Mouse (Mus musculus): ENCODE results near the gene Jph2.

Jph2 gene

DNA sequence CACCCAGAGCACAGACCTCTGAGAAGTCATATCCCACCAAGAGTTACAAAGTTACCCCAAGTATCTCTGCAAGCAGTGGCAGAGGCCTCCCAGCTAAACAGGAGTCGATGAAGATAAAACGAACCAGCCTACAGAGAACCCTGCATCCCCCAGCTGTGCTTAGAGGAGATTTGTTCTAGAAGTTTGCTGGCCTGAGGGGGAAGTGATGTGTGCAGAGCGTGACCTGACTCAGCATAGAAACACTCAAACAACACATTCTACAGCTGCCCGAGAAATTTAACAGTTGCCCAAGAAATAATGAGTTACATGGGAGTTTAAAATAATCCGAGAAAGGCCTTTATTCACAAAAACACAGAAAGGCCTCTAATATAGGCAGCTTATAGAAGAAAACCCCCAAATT lies 39.1 kb downstream of the Jph2 start:
- DNase-seq, result no peak

DNA sequence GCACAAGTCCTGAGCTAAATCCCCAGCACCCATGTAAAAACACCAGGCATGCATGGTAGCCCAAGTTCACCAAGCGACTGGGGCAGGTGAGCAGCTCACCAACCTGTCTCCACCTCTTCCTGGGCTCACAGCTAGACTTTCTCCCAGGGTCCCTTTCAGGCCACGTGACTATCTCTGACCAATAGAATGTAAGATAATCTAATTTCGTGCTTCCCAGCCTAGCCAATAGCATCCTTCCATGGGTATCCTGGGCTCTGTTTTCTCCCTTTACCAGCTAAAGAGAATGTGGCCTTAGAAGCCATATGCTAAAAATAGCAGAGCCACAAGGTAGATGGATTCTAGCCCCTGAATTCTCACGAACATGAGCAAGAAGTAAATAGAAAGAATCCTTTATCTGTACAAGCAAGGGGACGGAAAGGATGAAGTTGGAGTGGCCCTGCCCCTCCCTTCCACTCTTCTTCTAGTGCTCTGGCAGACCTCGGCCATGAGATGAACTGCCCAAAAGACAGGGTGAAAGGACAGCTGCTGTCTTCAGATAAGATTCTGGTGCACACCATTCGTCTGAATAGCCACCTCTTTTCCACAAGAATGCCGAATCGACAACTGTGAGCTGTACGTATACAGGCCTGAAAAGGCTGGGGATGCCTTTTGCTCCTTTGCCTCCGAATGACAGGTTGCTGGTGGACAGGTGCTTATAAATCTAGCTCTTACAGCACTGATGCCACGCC lies 41.5 kb downstream of the Jph2 start:
- no peak for DNase-seq

DNA sequence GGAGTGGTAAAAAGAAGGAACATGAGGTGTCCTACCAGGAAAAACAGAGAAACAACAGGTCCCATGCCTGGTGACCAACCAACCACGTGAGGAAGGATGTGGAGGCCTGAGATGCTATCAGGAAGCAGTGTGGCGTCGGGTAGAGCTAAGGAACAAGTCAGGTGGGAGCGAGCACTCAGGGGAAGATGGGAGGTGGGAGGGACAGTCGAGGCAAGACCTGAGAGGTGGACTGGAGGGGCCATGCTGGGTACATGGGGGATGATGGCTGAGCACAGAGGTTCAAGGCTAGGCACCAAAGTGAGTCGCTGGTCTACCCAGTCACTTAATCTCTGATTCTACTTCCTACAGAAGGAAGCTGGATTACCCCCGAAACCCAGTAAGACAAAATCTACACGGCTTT lies 42.1 kb downstream of the Jph2 start:
- DNase-seq, result no peak

DNA sequence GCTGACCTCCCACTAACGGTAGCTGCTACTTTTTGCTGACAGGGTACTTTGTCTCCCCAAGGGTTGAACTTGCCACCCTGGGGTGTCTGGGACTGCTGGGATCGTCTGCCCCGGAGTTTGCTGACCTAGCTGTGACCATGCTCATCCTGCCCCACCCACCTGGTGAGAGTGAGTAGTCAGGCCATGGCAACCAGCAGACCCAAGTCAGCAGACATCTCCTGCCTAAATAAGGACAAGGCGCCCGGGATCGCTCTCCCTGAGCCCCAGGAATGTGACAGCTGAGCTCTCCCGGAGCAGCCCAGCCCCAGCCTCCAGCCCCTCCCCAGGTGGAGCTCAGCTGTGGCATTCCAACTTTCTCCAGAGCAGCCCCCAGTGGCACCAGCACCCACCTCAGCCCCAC lies 44.1 kb downstream of the Jph2 start:
- DNase-seq, result no peak

DNA sequence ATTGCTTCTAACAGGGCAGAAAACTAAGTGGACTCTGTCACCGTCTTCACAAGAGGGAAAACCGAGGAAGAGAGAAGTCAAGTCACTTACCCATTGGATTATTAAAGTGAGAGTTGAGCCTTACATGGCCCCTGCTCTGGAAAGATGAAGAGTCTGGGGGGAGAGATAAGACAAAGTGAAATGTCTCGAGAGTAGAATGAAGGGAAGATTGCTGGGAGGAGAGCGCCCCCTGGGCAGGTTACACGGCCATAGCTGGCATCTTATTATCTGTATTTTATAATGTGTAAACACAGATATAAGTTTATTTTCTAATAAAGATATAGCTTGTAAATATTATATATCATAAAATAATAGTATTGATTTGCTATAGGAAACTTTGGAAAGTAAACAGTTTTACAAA lies 47.4 kb downstream of the Jph2 start:
- no peak for DNase-seq

DNA sequence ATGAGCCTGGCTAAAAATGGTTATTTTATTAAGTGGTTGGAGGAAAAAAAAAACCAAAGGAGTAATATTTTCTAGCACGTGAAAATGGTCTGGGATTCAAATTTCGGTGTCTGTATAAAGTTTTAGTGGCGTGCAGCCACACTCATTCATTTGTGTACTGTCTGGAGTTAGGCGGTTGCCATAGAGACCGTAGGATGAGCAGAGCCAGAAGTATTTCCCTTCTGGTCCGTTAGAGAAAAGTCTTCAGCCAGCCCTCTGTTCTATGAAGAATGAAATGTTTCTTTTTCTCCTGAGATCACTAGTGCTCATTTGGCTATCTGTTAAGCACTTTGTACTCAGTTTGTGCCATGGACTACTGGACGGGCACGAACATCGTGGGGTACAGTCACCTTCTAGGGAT lies 48.4 kb downstream of the Jph2 start:
- no peak for DNase-seq

DNA sequence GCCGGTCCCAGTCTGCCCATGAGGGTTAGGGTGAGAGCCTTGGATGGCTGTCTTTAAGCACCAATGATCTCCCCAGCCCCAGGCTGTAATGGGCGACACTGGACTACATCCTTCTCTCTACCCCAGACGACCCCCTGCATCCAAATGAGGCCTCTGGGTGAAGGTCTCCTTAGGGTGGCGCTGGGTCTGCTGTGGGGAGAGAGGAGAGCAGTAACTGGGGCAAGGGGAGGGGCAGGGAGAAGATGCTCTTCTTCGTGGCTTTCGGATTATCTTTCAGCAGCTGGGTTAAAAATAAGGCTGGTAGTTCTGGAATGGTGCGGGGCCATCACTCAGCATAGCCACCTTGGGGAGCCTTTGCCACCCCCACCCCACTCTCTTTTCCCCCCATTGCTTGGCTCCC lies 49.1 kb downstream of the Jph2 start:
- DNase-seq, result no peak

DNA sequence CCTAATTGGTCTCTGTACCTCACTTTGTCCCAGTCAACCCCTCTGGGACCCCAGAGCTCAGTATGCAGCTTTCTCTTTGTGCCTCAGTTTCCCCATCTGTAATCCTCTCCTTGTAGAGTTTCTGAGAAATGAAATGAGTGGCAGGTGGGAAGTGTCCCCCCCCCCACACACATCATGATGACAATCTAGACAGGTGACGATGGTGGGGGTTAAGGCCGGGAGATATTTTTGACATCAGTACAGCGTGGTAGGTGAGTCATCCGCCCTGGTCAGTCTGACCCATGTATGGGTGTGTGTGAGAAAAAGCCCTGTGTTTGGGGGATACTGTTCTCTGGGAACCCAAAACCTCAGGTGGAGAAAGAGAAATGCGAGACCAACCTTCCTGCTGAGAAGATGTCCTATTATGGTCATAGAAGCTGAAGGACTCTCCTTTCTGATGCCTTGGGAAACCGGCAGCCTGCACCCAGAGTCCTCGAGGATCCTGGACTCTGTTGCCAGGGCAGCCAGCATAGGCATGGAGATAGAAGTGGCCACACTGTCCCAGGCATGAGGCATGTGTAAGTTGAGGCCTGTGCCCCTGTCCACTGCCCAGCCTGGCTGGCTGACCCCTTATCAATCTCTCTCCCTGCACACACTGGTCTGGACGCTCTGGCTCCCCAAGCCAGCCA lies 50.1 kb downstream of the Jph2 start:
- DNase-seq, result no peak

DNA sequence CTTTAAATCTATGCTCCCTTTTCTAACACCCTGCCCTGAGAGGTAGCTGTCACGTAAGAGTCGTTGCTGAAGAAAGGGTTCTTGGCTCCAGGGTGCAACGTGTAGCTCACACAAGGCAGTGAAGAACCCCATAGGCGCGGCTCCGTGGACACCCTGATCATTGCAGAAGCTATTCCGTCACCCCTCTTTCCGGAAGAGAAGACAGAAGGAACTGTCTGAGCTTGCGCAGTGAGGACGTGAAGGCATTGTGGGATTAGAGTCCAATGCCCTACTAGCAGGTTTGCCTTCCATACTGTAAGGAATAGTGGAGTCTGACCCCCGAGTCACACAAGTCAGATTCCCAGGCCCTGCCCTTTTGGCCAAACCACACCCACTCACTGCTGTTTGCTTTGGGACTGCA lies 51.3 kb downstream of the Jph2 start:
- DNase-seq, result no peak

DNA sequence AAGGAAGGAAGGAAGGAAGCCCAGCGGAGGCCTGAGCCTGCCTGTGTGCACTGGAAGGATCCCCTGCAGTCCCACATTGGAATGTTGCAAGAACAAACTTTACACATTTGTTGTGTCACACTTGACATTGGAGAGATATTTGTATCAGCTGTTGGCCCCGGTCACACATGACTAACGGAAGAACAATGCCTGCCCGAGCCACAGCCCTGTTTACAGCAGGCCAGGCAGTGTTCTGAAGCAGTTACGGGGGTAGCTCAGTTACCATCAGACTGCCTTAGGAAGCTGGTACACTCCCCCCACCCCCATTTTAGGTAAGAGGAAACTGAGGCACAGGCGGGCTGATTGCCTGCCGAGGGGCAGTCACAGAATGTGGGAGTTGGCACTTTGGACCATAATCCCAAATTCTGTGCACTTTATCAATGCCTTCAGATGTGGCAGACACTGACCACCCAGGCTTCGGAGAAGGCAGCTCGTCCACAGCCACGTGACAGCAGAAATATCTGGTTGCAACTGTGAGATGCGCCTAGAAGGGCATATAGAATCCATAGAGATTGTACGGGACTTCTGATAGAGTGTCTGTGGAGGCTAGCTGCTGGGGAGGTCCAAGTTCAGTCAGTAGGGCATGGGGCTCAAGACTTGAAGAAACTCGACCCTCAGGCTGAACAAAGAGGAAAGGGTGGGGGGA lies 52.7 kb downstream of the Jph2 start:
- no peak for DNase-seq

DNA sequence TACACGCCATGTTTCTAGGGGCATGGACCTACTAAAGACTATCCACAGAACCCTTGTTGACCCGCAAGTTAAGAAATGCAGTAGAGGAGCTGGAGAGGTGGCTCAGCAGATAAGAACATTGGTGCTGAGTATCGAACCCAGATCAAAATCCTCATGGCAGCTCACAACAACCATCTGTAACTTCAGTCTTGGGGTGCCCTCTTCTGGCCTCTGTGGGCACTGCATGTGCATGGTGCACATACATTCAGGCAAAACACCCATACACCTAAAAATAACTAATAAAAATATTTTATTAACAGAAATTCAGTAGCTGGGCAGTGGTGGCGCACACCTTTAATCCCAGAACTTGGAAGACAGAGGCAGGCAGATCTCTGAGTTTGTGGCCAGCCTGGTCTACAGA lies 54.1 kb downstream of the Jph2 start:
- peak; percentile 9 to 16 for DNase-seq

DNA sequence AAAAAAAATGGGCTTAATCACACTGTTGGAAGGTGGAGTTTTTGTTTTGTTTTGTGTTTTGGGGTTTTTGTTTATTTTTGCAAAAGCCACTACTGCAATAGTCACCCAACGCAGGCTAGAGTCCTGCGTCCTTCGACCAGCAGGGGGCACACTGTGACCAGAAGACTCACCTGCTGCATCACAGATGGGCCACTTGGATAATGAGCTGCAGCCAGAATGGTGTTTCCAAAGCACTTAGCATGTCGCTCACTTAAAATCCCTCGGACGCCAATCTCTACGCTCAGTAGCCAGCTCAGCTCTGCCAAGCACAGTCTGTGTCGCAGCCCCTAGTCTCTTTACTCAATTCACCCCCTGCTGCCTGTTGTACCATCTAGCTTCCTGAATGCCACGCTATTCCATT lies 57.5 kb downstream of the Jph2 start:
- DNase-seq, result peak; percentile 62 to 66

DNA sequence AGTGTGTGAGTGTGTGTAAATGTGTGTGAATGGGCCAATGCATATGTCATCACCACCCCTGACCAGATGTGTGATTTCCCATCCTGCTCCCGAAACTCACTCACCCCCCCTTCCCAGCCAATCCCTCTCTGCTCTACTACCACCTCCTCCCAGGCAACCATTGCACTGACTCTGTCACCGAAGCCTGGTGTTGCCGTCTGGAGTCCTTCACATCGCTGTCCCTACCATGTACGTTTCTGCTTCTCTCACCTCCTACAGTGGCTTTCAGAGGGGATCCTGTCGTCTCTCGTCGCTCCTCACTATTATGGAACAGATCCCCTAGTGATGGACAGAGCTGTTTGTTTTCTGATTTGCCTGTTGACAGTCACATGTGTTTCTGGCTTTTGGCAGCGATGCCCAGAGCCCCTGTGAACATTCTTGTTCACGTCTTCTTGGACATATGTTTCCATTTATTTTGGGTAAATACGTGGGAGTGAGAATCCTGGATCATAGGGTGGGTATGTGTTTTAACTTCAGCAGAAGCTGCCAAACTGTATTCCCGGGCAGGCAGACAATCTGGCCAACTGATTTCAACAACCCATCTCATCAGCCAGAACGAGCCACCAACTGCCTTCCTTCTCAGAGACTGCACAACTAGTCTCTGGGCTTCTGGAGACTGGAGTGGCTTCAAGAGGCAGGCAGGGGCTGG lies 65.3 kb downstream of the Jph2 start:
- no peak for DNase-seq

DNA sequence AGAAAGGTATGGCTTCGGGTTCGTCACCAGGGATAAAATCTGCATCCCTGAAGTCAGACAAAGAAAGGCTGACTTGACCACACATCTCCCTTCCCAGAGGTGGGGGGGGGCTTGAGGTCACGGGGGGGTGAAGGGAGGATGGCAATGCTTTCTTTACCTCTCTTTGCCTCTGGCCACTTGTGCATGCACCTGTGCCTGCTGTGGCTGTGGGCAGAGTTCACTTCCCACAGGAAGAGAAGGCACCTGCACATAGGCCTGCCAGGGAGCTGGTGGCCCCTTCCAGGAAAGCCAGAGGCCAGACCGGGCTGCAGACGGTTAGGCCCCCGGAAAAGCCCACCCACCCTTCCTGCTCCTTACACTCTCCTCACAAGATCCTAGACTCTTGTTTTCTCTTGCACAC lies 66.4 kb downstream of the Jph2 start:
- no peak for DNase-seq

DNA sequence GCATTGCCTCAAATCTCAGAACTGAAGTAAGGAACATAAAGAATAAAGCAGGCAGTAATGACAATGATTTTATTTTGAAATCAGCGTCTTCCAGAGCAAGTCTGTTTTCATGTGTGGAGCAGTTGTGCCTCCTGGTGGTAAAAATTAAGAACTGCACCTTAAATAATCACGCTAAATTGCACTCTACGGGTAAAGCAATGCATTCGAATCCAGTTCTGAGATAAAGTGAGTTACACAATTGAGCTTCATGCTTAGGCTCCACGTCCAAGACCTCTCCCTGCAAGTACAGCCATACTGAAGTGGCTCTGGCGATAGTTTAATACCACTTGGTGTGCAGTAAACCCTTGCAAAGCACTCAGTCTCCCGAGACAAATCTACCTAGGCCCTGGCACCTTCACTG lies 67.1 kb downstream of the Jph2 start:
- peak in 1 of 2 experiments; percentile 45 for DNase-seq

DNA sequence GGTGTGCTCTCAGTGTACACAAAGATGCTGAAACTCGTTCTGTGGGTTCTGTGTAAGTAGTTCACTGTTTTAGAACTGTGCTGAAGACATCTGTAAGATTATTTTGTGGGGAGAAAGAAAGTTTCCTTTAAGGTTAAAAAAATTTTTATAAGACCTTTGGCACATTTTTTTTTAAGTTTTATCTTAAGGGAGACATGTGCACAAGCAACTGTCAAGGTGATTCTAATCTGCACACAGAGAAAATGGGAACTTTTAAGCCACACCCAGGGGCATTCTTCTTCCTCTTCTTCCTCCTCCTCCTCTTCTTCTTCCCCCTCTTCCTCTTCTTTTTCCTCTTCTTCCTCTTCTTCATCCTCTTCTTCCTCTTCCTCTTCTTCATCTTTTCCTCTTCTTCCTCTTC lies 74.6 kb downstream of the Jph2 start:
- no peak for DNase-seq

DNA sequence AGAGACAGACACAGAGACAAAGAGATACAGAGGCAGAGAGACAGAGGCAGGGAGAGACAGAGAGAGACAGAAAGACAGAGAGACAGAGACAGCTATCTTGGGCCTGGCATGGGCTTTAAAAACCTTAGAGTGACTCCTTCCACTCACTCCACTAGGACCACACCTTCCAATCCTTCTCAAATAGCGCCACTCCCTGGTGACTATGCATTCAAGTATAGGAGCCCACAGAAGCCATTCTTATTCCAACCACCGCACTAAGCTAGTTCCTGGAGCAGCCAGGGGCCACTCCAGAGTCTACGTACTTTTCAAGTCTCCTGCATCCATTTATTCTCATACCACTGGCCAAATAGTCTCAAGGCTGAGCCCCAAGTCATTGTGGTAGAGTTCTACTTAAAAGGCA lies 79.0 kb downstream of the Jph2 start:
- DNase-seq, result no peak

DNA sequence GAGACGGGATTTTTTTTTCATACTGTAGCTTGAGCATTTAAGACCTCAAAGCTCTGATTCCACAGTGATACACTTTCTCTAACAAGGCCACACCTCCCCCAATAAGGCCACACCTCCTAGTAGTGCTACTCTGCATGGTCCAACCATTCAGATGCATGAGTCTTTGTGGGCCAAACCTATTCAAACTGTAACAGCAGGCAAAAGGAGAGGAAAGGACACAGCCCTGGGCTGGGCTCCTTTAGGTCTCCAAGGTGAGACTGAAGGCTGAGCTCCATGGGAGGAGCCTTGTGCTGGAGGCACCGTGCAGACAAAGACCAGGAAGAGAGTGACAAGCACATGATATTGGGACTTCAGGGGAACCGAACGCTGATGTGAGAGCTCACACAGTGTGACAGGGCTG lies 80.5 kb downstream of the Jph2 start:
- no peak for DNase-seq

DNA sequence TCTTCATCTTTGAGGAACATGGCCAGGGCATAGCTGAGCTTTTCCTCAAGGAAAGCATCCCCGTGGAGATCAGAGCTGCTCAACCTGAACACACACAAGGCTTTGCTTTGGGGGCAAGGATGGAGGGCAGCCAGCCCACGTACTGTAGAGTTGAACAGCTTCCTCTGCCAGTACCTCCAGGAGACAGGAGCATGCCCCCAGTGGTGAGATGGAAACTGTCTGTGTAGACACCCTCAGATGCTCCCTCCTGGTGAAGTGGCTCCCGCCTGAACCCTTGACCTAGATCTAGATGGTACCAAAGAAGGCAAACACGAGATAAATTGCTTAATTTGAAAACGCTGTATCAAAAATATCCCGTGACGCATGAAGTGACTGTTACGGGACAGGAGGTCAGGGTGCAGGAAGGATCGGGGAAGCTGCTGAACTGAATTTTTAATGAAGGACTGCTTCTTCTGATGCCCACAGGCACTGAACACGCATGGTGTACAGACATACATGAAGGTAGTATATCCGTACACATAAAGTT lies 87.6 kb downstream of the Jph2 start:
- DNase-seq, result no peak

DNA sequence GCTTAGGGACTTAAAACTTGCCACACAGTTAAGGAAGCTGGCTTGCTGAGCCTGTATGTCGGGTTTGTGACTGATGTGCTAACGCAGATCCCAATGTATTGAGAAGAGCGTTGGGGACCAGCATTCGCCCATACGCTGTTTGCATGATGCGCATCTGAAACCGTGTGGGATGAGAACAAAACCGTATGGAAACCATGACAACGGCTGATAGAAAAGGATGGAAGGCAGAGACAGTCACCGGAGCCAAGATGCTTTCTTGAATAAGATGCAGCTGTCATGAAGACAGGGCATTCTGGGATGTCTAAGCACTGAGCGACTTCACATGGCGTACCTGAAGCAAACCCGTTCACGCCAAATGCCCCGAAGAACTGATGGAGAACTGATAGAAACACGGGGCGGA lies 88.4 kb downstream of the Jph2 start:
- DNase-seq, result no peak

DNA sequence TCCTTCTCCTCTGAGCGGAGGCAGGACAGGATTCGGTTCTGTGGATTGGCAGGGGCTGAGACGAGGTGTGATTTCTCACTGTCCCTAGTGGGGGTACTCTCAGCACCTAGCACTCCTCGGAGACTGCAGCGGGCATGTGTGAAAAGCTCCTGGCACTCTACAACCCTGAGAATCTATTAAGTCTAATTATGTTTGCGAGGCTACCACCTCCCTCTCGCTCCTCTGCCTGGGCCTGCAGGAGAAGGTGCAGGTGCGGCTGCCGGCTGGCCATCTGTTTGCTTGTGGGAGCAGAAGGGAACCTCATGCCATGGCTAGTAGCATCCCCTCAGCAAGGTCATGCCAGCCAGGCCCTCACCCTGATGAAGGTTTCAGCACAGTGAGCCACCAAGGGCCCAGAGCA lies 94.8 kb downstream of the Jph2 start:
- DNase-seq, result peak; percentile 50 to 65

DNA sequence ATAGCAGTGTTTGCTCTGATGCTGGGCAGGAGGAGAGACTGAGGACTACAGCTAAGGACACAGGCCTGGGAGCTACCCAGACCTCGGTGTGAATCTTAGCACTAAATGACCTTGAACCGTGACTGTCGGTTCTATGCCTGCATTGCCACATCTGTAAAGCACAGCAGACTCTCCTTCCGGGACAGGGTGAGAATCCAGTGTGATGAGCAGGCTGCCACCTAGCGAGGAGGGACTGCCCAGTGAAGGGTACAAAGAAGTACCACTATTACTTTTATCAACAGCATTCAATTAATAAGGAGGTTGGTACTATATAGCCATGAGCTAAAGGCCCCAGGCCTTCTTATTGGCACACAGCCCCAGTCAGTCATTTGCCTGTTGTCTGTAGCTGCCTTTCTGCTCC lies 96.2 kb downstream of the Jph2 start:
- no peak for DNase-seq

Measured in cerebellum, postnatal 36 days (tissue).